Mouse (Mus musculus) testis, adult 2 months (tissue): ENCODE data around the gene Olfr556.

Experiments
- CTCF ChIP-seq: fragments of 200-500 bp; IDR thresholded peaks from 2 replicates; pipeline ENCODE4 v1.5.1; 2012; ENCODE audit warnings: low read depth, mild to moderate bottlenecking, inconsistent platforms, low read length, moderate library complexity; ENCODE audit not compliant: control insufficient read depth, insufficient read depth, insufficient replicate concordance
- POLR2A ChIP-seq: fragments of 200-500 bp; IDR thresholded peaks from 2 replicates; pipeline ENCODE4 v1.6.1; 2012; ENCODE audit warnings: low read depth, mild to moderate bottlenecking, inconsistent platforms, low read length, moderate library complexity; ENCODE audit not compliant: control insufficient read depth

DNA sequence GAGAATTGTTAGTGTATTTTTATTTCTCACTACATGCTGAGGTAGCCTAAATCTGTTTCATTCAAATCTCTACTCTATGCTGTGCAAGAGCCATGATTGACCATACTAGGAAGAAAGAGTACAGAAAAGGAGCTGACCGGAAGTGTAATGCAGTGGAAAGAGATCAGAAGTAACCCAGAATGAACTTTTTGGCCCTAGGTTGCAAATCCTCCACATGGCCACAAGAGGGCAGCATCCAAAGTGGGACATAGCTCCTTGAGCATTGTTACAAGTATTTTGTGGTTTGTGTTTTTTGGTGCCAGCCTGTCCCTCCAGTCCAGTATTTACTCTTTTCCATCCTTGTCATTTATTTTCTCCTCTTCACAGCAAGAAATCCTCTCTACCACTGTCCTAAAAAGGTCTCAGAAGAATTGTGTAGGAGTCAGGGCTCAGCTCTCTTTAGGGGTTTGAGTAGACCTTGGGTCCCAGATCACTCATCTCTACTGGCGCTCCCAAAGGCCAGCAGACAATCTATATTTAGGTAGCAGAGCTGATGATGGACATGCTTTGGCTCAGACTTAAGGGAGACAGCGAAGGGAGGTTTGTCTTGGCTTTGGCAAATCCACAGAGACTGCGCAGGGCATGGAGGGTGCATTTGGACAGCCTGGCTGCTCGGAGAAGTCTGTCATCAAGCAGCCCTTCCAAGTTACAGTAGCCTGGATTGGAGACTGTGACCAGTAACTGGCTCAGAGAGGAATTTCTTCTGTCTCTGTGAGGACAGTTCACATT, 30.8 kb downstream of the Olfr556 start, which contains the start of gene Olfr557:
- TF ChIP-seq CTCF (peak; percentile 40; the same call in 1 of the 2 replicates), POLR2A (no peak)
